Mouse (Mus musculus) stomach, embryonic 16.5 days (tissue): ENCODE measurements around the gene Klhl3. TPM values are rescaled to one million over a fixed set of nuclear protein-coding genes. Genes with fewer than 3 reads are reported as not detected.

Source experiments
- ATAC-seq: fragments of 200-750 bp; cut with Nextera tagmentation; 2 replicates; pipeline ENCODE4 v1.8.0; 2017; ENCODE audit warnings: moderate number of reproducible peaks, moderate TSS enrichment; ENCODE audit not compliant: insufficient read depth, low FRiP score
- H3K27ac ChIP-seq: fragments of 300-500 bp; sonication (generic); 2 replicates; pipeline ENCODE4 v1.5.1; 2014; ENCODE audit warnings: low read length
- H3K27me3 ChIP-seq: fragments of 300-500 bp; sonication (generic); 2 replicates; pipeline ENCODE4 v1.6.1; 2014; ENCODE audit warnings: low read length, control low read depth, mixed read lengths; ENCODE audit not compliant: control insufficient read depth, insufficient read depth
- H3K36me3 ChIP-seq: fragments of 300-500 bp; sonication (generic); 2 replicates; pipeline ENCODE4 v1.6.1; 2014; ENCODE audit warnings: low read length; ENCODE audit not compliant: control insufficient read depth, insufficient read depth
- H3K4me1 ChIP-seq: fragments of 300-500 bp; sonication (generic); 2 replicates; pipeline ENCODE4 v1.6.1; 2014; ENCODE audit warnings: low read length, control low read depth, mixed read lengths; ENCODE audit not compliant: control insufficient read depth, insufficient read depth
- H3K4me2 ChIP-seq: fragments of 300-500 bp; sonication (generic); 2 replicates; pipeline ENCODE4 v1.6.1; 2014; ENCODE audit warnings: low read depth, low read length, mixed read lengths
- H3K4me3 ChIP-seq: fragments of 300-500 bp; sonication (generic); replicated peaks from 2 replicates; pipeline ENCODE4 v1.5.1; 2014; ENCODE audit warnings: mild to moderate bottlenecking, low read length
- H3K9ac ChIP-seq: fragments of 300-500 bp; sonication (generic); 2 replicates; pipeline ENCODE4 v1.6.1; 2014; ENCODE audit warnings: low read length
- H3K9me3 ChIP-seq: fragments of 300-500 bp; sonication (generic); replicated peaks from 2 replicates; pipeline ENCODE4 v1.6.1; 2016; ENCODE audit warnings: low read length, control low read depth; ENCODE audit not compliant: control insufficient read depth
- WGBS: fragments of 180-500 bp; shearing (Covaris S2); extraction: QIAGEN DNeasy Blood & Tissue Kit; methylation state at CpG from one replicate; pipeline ENCODE4 v1.1.7; 2014; 5-methylcytosine and 5-hydroxymethylcytosine counted together
- polyA plus RNA-seq: library from polyadenylated mRNA; unstranded; fragments of >200 nt; fragmentation: Nextera tagmentation; extraction: Ambion mirVana; gene quantifications from 2 replicates; pipeline ENCODE4 v1.2.1, GENCODE M21; 2015

Gene Klhl3
- polyA plus RNA-seq, 1 experiment from 2014 or later: 2.9 TPM

DNA sequence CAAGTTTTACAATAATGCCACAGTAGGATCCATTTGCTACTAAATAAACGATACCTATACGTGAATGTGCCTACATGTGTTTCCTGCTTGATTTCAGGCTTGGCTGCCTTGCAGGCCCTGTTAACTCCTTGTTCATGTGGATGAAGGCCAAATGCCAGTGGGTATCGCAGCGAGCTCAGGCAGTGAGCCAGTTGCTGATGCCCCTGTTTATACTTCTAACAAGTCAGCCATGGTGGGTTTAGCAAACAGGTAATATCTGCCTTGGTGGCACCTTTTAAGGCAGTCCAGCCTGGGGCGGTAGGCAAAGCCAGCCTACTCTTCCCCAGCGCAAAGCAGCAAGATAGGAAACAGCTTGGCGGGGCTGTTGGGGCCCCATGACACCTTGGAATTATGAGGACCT is 103.0 kb downstream of the Klhl3 start:
- ATAC-seq: no peak
- Histone ChIP-seq H3K27me3 (no peaks in the 10 kb centered on the region), H3K36me3 (no peaks in the 10 kb centered on the region), H3K27ac (no peak overlapping the region), H3K4me3 (no peak overlapping the region), H3K4me1 (0 out of 2 replicates have a peak, but pooled peaks cover 4% of the 10 kb centered on the region), H3K4me2 (no peak overlapping the region), H3K9ac (no peak overlapping the region), H3K9me3 (no peaks in the 10 kb centered on the region)
- 87% methylated on average over 7 of the region's 7 CpGs for WGBS

DNA sequence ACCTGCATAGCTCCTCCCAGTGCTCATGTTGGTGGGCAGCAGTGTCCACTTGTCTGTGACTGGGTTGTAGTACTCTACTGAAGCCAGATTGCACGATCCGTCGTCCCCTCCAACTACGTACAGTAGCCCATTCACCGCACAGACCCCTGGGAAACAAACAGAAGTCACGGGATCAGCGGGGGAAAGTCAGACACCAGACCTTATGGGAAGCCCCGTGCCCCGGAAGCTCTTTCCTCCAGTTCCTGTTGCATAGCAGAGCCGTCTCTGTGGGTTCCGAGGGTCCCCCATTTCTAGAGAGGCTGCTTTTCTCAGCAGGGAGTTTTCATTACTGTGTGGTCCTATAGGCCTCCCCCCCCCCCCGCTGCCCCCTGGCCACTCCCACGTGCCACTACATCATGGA is 104.1 kb downstream of the Klhl3 start:
- Histone ChIP-seq H3K27ac (no peak overlapping the region), H3K4me2 (no peak overlapping the region), H3K4me3 (no peak overlapping the region), H3K9me3 (no peaks in the 10 kb centered on the region), H3K4me1 (0 out of 2 replicates have a peak, but pooled peaks cover 4% of the 10 kb centered on the region), H3K27me3 (no peaks in the 10 kb centered on the region), H3K36me3 (no peaks in the 10 kb centered on the region), H3K9ac (no peak overlapping the region)
- ATAC-seq: no peak
- WGBS: 75% methylated on average over 13 of the region's 13 CpGs

DNA sequence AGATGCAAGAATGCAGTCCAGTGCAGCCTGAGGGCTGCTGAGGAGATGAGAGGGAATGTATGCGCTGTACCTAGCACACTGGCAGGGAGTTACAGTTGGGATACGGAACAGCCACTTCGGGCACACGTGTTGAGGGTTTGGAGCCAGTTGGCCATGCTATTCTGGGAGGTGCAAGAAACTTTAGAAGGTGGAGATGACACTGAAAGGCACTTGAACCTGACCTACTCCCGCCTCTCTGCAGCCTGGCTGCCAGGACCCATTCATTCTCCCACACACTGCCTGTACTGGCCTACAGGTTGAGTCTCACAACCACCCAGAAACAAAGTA is 105.4 kb downstream of the Klhl3 start:
- Histone ChIP-seq H3K27me3 (no peaks in the 10 kb centered on the region), H3K36me3 (no peaks in the 10 kb centered on the region), H3K9me3 (no peaks in the 10 kb centered on the region), H3K9ac (no peak overlapping the region), H3K4me3 (no peak overlapping the region), H3K4me1 (peaks cover 7% of the 10 kb centered on the region; the same call in 1 of the 2 replicates), H3K4me2 (no peak overlapping the region), H3K27ac (peak overlapping the region; percentile 7; the same call in 1 of the 2 replicates)
- ATAC-seq: peak; percentile 3; the same call in 1 of the 2 replicates
- WGBS: 82% methylated on average over 5 of the region's 5 CpGs

DNA sequence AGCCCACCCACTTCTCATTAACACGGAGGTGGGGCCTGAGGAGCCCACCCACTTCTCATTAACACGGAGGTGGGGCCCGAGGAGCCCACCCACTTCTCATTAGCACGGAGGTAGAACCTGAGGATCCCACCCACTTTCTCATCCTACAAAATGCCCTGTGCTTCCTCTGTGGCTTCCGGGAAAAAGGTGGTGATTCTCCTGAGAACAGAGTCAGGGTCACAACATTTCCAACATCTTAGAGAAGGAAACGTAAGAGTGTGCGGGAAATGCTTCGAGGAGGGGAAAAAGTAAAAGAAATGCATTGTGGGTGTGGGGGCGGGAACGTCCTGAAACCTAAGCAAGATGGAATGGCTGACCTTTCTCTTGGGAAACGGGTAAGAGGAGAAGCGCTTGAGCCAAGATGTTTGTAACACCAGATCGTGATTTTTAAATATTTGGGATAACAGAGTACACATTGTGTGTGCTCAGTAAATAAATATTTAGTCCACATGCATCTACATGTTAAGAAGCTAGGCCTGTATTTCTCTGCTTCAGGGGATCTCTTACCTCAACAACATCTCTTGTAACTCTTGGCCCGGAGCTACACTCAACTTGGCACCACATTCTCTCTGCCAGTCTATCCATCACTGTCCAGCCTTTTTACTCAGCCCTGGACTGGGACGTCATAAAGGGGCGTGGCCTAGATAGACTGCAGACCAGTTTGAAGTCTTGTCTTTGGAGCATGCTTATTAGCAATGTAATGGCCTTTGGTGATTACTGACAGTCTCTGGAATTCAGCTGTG is 105.9 kb downstream of the Klhl3 start:
- H3K27me3 ChIP-seq: no peaks in the 10 kb centered on the region
- H3K36me3 ChIP-seq: no peaks in the 10 kb centered on the region
- H3K4me3 ChIP-seq: 0 out of 2 replicates have a peak overlapping the region, but pooled peaks have one; percentile 4
- H3K9ac ChIP-seq: no peak overlapping the region
- H3K4me2 ChIP-seq: peak overlapping the region; percentile 5; the same call in 1 of the 2 replicates
- ATAC-seq: peak; percentile 42; the same call in 1 of the 2 replicates
- peak overlapping the region; percentile 7; the same call in 1 of the 2 replicates for H3K27ac ChIP-seq
- H3K4me1 ChIP-seq: peaks cover 12% of the 10 kb centered on the region; the same call in 1 of the 2 replicates
- WGBS: 49% methylated on average over 16 of the region's 16 CpGs
- no peaks in the 10 kb centered on the region for H3K9me3 ChIP-seq

DNA sequence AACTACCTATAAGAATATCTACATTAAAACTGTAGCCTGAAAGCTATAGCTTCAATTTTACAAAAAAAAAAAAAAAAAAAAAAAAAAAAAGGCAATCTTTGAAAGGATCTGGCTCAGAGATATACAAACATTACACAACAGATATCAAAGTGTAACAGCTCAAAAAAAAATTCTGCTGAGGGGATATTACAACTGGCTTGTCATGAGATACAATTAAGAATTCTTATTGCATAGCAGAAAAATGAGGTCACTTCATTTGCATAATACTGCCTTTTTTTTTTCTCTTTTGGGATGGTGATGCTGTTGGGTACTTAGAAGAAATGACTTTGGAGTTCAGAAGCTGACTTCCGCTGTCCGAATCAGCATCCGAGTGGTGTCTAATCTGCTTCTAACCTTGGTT is 111.6 kb downstream of the Klhl3 start:
- H3K9me3 ChIP-seq: no peaks in the 10 kb centered on the region
- ATAC-seq: no peak
- H3K4me2 ChIP-seq: no peak overlapping the region
- H3K4me3 ChIP-seq: no peak overlapping the region
- H3K9ac ChIP-seq: no peak overlapping the region
- H3K27me3 ChIP-seq: no peaks in the 10 kb centered on the region
- H3K27ac ChIP-seq: no peak overlapping the region
- 91% methylated on average over 3 of the region's 3 CpGs for WGBS
- no peaks in the 10 kb centered on the region for H3K36me3 ChIP-seq
- H3K4me1 ChIP-seq: peaks cover 10% of the 10 kb centered on the region; the same call in 1 of the 2 replicates

DNA sequence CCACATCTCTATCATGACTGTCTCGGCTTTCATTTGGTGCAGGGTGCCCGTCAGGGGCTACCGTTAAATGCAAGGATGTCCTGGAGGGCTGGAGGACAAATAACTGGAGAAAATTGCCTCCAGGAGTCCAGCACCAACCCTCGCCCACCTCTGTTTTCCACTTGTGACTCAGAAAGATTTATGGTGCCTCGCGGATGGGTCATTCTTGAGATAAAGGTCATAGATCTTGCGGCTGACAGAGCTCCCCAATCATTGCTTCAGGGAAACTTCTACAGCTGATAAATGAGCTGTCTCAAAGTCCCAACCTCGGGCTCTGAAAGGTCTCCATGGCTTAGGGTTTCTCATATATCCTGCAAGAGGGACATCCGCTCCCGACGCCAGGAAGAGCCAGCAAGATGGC is 116.9 kb downstream of the Klhl3 start:
- Histone ChIP-seq H3K36me3 (no peaks in the 10 kb centered on the region), H3K4me1 (no peaks in the 10 kb centered on the region), H3K27me3 (no peaks in the 10 kb centered on the region), H3K27ac (no peak overlapping the region), H3K4me2 (no peak overlapping the region), H3K9ac (no peak overlapping the region), H3K9me3 (no peaks in the 10 kb centered on the region), H3K4me3 (no peak overlapping the region)
- ATAC-seq: no peak
- 34% methylated on average over 11 of the region's 11 CpGs for WGBS

DNA sequence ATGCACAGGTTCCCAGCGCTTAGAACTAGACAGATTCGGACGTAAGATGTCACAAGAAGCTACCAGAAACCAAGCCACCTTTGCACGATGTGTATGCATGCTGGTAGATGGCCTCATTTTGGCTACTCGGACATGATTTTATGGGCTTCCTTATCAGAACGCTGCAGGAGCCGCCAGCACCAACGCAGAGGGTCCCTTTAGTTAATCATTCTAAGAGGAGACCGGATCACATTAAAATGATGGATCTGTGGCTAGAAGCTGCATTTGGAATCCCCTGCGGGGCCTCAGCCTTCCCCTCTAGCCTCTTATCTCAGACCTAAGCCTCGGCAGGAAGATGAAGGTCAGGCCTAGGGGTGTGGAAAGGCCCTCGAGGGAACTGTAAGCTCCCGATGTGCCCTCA is 117.5 kb downstream of the Klhl3 start:
- no peak overlapping the region for H3K27ac ChIP-seq
- no peak for ATAC-seq
- 20% methylated on average over 13 of the region's 13 CpGs for WGBS
- no peak overlapping the region for H3K4me2 ChIP-seq
- no peaks in the 10 kb centered on the region for H3K4me1 ChIP-seq
- H3K36me3 ChIP-seq: no peaks in the 10 kb centered on the region
- no peak overlapping the region for H3K9ac ChIP-seq
- no peaks in the 10 kb centered on the region for H3K9me3 ChIP-seq
- H3K27me3 ChIP-seq: no peaks in the 10 kb centered on the region
- H3K4me3 ChIP-seq: no peak overlapping the region

DNA sequence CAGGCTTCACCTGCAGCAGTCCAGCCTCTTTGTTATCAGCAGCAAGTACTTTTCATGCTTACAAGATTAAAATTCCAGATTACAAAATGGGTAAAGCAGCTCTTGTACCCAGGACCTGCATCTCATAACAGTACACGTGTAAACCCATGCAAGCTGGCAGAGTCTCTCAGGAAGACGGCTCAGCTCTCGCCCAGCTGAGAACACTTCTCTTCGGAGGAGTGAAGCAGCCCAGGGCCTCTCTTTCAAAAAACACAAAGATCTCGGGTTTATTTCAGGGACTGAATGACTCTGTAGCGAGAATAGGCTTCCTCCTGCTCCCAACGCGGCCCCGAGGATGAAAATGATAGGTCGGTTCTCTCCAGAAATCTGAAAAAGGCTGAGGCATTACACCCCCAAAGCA is 128.8 kb downstream of the Klhl3 start:
- 68% methylated on average over 10 of the region's 10 CpGs for WGBS
- Histone ChIP-seq H3K36me3 (no peaks in the 10 kb centered on the region), H3K9me3 (no peaks in the 10 kb centered on the region), H3K27ac (no peak overlapping the region), H3K4me2 (no peak overlapping the region), H3K9ac (no peak overlapping the region), H3K4me3 (no peak overlapping the region), H3K4me1 (peaks cover 18% of the 10 kb centered on the region), H3K27me3 (no peaks in the 10 kb centered on the region)
- ATAC-seq: no peak

DNA sequence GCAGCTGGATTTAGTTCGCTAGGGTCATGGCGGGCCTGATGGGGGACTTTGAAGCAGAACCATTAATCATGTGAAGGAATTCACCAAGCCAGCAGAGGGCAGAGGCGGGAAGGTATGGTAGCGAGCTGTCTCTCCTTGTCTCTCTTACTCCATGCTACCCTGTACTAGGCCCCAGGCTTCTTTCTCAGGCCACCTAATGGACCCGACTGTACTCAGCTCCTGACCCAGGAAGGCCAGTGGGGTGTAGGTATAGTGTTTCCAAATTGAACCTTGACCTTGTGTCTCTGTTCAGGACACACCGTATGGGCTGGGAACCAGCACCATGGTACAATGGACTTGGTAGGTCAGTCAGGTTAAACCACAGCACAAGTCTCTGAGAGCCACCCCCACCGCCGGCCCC is 129.2 kb downstream of the Klhl3 start:
- H3K4me1 ChIP-seq: peaks cover 18% of the 10 kb centered on the region
- no peak for ATAC-seq
- WGBS: 52% methylated on average over 8 of the region's 8 CpGs
- H3K36me3 ChIP-seq: no peaks in the 10 kb centered on the region
- no peak overlapping the region for H3K4me2 ChIP-seq
- no peak overlapping the region for H3K9ac ChIP-seq
- no peaks in the 10 kb centered on the region for H3K9me3 ChIP-seq
- no peak overlapping the region for H3K27ac ChIP-seq
- H3K4me3 ChIP-seq: no peak overlapping the region
- no peaks in the 10 kb centered on the region for H3K27me3 ChIP-seq
